Mouse (Mus musculus) adrenal gland (tissue): ENCODE data around the gene Atp2a2.

ENCODE experiments used
- intact Hi-C: fragments of 180-260 bp; cut with DNase I; formaldehyde crosslinking; loops from one replicate; pipeline ENCODE4 v1.15.1; 2025
- long read RNA-seq, 2 experiments: library from polyadenylated mRNA; unstranded; transcript quantifications; one replicate each; pipeline ENCODE4 v2.0.0; 2020; ENCODE audit warnings: borderline replicate concordance in 1 of 2; ENCODE audit not compliant: insufficient replicate concordance in 1 of 2

Atp2a2 gene
- long read RNA-seq, experiment 1, partial matches to known transcripts: 9 of 11 reads
- long read RNA-seq, experiment 1, other reads (novel, unspliced or antisense): 2 of 11 reads
- long read RNA-seq, experiment 2, full-length matches to known transcripts: 2 of 31 reads
- long read RNA-seq, experiment 2, partial matches to known transcripts: 9 of 31 reads
- long read RNA-seq, experiment 2, other reads (novel, unspliced or antisense): 20 of 31 reads

- intact Hi-C loops: loop anchor here (5.0 kb wide), 1 partner anchor 125 kb away; no protein-coding TSS in a partner anchor
Observed at GRCm38 (mm10) chr5:122502077-122502941, at the start of gene Atp2a2. Gene Atp2a2, minus strand, starts transcription at chr5:122502225.

GRCm38 (mm10) chr5:122550460-122550859 lies 48.4 kb upstream of the Atp2a2 start:
- intact Hi-C loops: no loop called here

- intact Hi-C loops: no loop called here
Observed at GRCm38 (mm10) chr5:122548671-122549070, 46.6 kb upstream of the Atp2a2 start.

- intact Hi-C loops: no loop called here
Observed at GRCm38 (mm10) chr5:122547810-122548209, 45.8 kb upstream of the Atp2a2 start.

- intact Hi-C loops: no loop called here
Observed at GRCm38 (mm10) chr5:122547251-122547714, 45.3 kb upstream of the Atp2a2 start.

GRCm38 (mm10) chr5:122543392-122543791 lies 41.4 kb upstream of the Atp2a2 start:
- intact Hi-C loops: no loop called here

GRCm38 (mm10) chr5:122541871-122542270 lies 39.8 kb upstream of the Atp2a2 start:
- intact Hi-C loops: no loop called here

GRCm38 (mm10) chr5:122538077-122538476 lies 36.1 kb upstream of the Atp2a2 start:
- intact Hi-C loops: no loop called here

GRCm38 (mm10) chr5:122537654-122538053 lies 35.6 kb upstream of the Atp2a2 start:
- intact Hi-C loops: no loop called here

- intact Hi-C loops: no loop called here
Observed at GRCm38 (mm10) chr5:122533884-122534283, 31.9 kb upstream of the Atp2a2 start.

GRCm38 (mm10) chr5:122529913-122530604 lies 28.0 kb upstream of the Atp2a2 start:
- intact Hi-C loops: no loop called here

- intact Hi-C loops: no loop called here
Observed at GRCm38 (mm10) chr5:122529316-122529715, 27.3 kb upstream of the Atp2a2 start.

- intact Hi-C loops: no loop called here
Observed at GRCm38 (mm10) chr5:122528591-122528990, 26.6 kb upstream of the Atp2a2 start.

- intact Hi-C loops: no loop called here
Observed at GRCm38 (mm10) chr5:122527761-122528160, 25.7 kb upstream of the Atp2a2 start.

GRCm38 (mm10) chr5:122526878-122527730 lies 25.1 kb upstream of the Atp2a2 start:
- intact Hi-C loops: no loop called here

- intact Hi-C loops: no loop called here
Observed at GRCm38 (mm10) chr5:122526405-122526804, 24.4 kb upstream of the Atp2a2 start.

GRCm38 (mm10) chr5:122525238-122525931 lies 23.4 kb upstream of the Atp2a2 start:
- intact Hi-C loops: no loop called here

GRCm38 (mm10) chr5:122524854-122525237 lies 22.8 kb upstream of the Atp2a2 start:
- intact Hi-C loops: no loop called here

GRCm38 (mm10) chr5:122524244-122524643 lies 22.2 kb upstream of the Atp2a2 start:
- intact Hi-C loops: no loop called here

- intact Hi-C loops: no loop called here
Observed at GRCm38 (mm10) chr5:122521130-122521473, 19.1 kb upstream of the Atp2a2 start.
